Mouse (Mus musculus): Measurements from ENCODE around the gene Ltbp4.

DNA sequence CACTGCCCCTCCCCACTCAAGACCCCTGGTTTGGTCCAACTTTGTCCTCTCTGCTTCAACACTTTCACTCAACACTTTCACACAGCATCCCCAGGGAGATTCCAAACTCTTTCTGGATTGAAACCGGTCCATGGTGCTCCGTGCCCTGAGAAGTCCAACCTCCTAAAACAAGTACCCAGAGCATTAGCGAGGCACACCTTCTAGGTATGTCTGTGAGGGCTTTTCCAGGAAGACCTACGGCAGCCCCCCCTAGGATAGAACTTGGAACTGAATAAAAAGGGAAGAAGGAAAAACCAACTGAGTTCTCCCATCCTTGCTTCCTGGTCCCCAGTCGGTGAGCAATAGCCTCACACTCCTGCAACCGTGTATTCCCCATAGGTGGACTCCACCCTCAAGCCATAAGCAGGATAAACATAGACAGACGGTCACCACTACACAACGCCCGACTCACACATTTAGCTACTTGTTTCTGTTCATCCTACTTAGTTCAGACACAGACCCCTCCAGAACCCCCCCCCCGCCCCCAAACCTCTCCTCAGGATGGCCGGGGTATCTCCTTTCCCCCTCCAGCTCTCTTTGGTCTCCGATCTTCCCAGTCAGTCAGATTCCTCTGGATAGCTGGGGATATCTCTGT is 25.7 kb downstream of the Ltbp4 start:
- TF ChIP-seq HCFC1 (IDR thresholded peaks at IDR 0.05; ENCODE audit: borderline replicate concordance, insufficient read depth, low read length): no peak
- TF ChIP-seq ZC3H11A (IDR thresholded peaks at IDR 0.05; ENCODE audit: borderline replicate concordance, low read depth, low read length): no peak

Measured in ES-E14 (cell line).